Mouse (Mus musculus): ENCODE data around the gene Lrmda.
A peak's percentile ranks its signal among the peaks of the same experiment; 100 is the strongest.

- TF ChIP-seq CTCF (IDR thresholded peaks at IDR 0.05; ENCODE audit: low read depth, low read length) (peak; percentile 67), POLR2A (IDR thresholded peaks at IDR 0.05; ENCODE audit: extremely low read depth, insufficient read depth, low read length) (no peak)
These were observed 798.1 kb downstream of the Lrmda start for GRCm38 (mm10) chr14:22817346-22818201.

Data from liver, adult 2 months (tissue).